Mouse (Mus musculus): ENCODE measurements around the gene Gm20518. TPM values are rescaled to one million over a fixed set of nuclear protein-coding genes. Genes with fewer than 3 reads are reported as not detected.

Gm20518 gene
- total RNA-seq, 1 experiment: 0.22 TPM

GRCm38 (mm10) chr16:17802839-17803674, 88.4 kb downstream of the Gm20518 start:
- DNase-seq (ENCODE audit: low read depth, low spot score): no peak
- H3K36me3 ChIP-seq (ENCODE audit: control insufficient read depth, insufficient read depth, low read length, poor library complexity, severe bottlenecking): no peaks in the 10 kb centered on the region
- in situ Hi-C loops (cut with MboI; ENCODE audit: low sequenced_read_pairs in 2 of 2, unreplicated experiment in 2 of 2): loop anchor here (10.0 to 25.0 kb wide), 2 partner anchors 782 to 809 kb away; partner anchors contain the start of gene Gp1bb (in 1 of the 2)
- H3K9ac ChIP-seq (ENCODE audit: insufficient read depth, low read depth, low read length, poor library complexity, severe bottlenecking): no peak overlapping the region
- peaks cover 0 to 9% of the 10 kb centered on the region in 2 experiments; a peak in 1 of 4 replicates for H3K4me1 ChIP-seq (ENCODE audit: control insufficient read depth in 2 of 2, insufficient read depth in 2 of 2, low read length in 2 of 2, poor library complexity in 1 of 2)
- peak overlapping the region; percentile 22 to 28; a peak in 3 of 4 replicates for H3K4me3 ChIP-seq (ENCODE audit: insufficient read depth in 1 of 2, low read depth in 1 of 2, low read length in 2 of 2, poor library complexity in 1 of 2, severe bottlenecking in 1 of 2)
- no peaks in the 10 kb centered on the region for H3K9me3 ChIP-seq (ENCODE audit: control insufficient read depth, insufficient read depth, low read depth, low read length)
- H3K27ac ChIP-seq (ENCODE audit: insufficient read depth, low read depth, low read length, poor library complexity, severe bottlenecking): no peak overlapping the region
- TF ChIP-seq ZNF384 (IDR thresholded peaks at IDR 0.05; ENCODE audit: low read depth, low read length) (no peak), HCFC1 (IDR thresholded peaks at IDR 0.05; ENCODE audit: borderline replicate concordance, insufficient read depth, low read length) (no peak), MAFK (IDR thresholded peaks at IDR 0.05; ENCODE audit: insufficient read depth, low read depth, low read length) (no peak), CHD2 (IDR thresholded peaks at IDR 0.05; ENCODE audit: low read depth, low read length) (no peak), ZC3H11A (IDR thresholded peaks at IDR 0.05; ENCODE audit: borderline replicate concordance, low read depth, low read length) (no peak)

- Histone ChIP-seq H3K4me1 (ENCODE audit: control insufficient read depth in 2 of 2, insufficient read depth in 2 of 2, low read length in 2 of 2, poor library complexity in 1 of 2) (peaks cover 0 to 9% of the 10 kb centered on the region in 2 experiments; a peak in 1 of 4 replicates), H3K27ac (ENCODE audit: insufficient read depth, low read depth, low read length, poor library complexity, severe bottlenecking) (no peak overlapping the region), H3K9ac (ENCODE audit: insufficient read depth, low read depth, low read length, poor library complexity, severe bottlenecking) (no peak overlapping the region), H3K36me3 (ENCODE audit: control insufficient read depth, insufficient read depth, low read length, poor library complexity, severe bottlenecking) (no peaks in the 10 kb centered on the region), H3K9me3 (ENCODE audit: control insufficient read depth, insufficient read depth, low read depth, low read length) (no peaks in the 10 kb centered on the region), H3K4me3 (ENCODE audit: insufficient read depth in 1 of 2, low read depth in 1 of 2, low read length in 2 of 2, poor library complexity in 1 of 2, severe bottlenecking in 1 of 2) (peak overlapping the region; percentile 22 to 28; a peak in 2 of 4 replicates)
- no peak for DNase-seq (ENCODE audit: low read depth, low spot score)
- TF ChIP-seq ZC3H11A (IDR thresholded peaks at IDR 0.05; ENCODE audit: borderline replicate concordance, low read depth, low read length): no peak
- TF ChIP-seq MAFK (IDR thresholded peaks at IDR 0.05; ENCODE audit: insufficient read depth, low read depth, low read length): no peak
- TF ChIP-seq CHD2 (IDR thresholded peaks at IDR 0.05; ENCODE audit: low read depth, low read length): no peak
- TF ChIP-seq ZNF384 (IDR thresholded peaks at IDR 0.05; ENCODE audit: low read depth, low read length): no peak
- no peak for TF ChIP-seq HCFC1 (IDR thresholded peaks at IDR 0.05; ENCODE audit: borderline replicate concordance, insufficient read depth, low read length)
- in situ Hi-C loops (cut with MboI; ENCODE audit: low sequenced_read_pairs in 2 of 2, unreplicated experiment in 2 of 2): loop anchor here (10.0 to 25.0 kb wide), 2 partner anchors 782 to 810 kb away; partner anchors contain the start of gene Gp1bb (in 1 of the 2)
Measured at GRCm38 (mm10) chr16:17802456-17802838, 89.0 kb downstream of the Gm20518 start.

GRCm38 (mm10) chr16:17801777-17802455, 89.6 kb downstream of the Gm20518 start:
- Histone ChIP-seq H3K4me3 (ENCODE audit: insufficient read depth in 1 of 2, low read depth in 1 of 2, low read length in 2 of 2, poor library complexity in 1 of 2, severe bottlenecking in 1 of 2) (no peak overlapping the region), H3K36me3 (ENCODE audit: control insufficient read depth, insufficient read depth, low read length, poor library complexity, severe bottlenecking) (no peaks in the 10 kb centered on the region), H3K9me3 (ENCODE audit: control insufficient read depth, insufficient read depth, low read depth, low read length) (no peaks in the 10 kb centered on the region), H3K9ac (ENCODE audit: insufficient read depth, low read depth, low read length, poor library complexity, severe bottlenecking) (no peak overlapping the region), H3K27ac (ENCODE audit: insufficient read depth, low read depth, low read length, poor library complexity, severe bottlenecking) (no peak overlapping the region), H3K4me1 (ENCODE audit: control insufficient read depth in 2 of 2, insufficient read depth in 2 of 2, low read length in 2 of 2, poor library complexity in 1 of 2) (peaks cover 0 to 11% of the 10 kb centered on the region in 2 experiments; a peak in 1 of 4 replicates)
- no peak for DNase-seq (ENCODE audit: low read depth, low spot score)
- TF ChIP-seq MAFK (IDR thresholded peaks at IDR 0.05; ENCODE audit: insufficient read depth, low read depth, low read length): no peak
- no peak for TF ChIP-seq HCFC1 (IDR thresholded peaks at IDR 0.05; ENCODE audit: borderline replicate concordance, insufficient read depth, low read length)
- TF ChIP-seq ZNF384 (IDR thresholded peaks at IDR 0.05; ENCODE audit: low read depth, low read length): no peak
- TF ChIP-seq ZC3H11A (IDR thresholded peaks at IDR 0.05; ENCODE audit: borderline replicate concordance, low read depth, low read length): no peak
- in situ Hi-C loops (cut with MboI; ENCODE audit: low sequenced_read_pairs in 2 of 2, unreplicated experiment in 2 of 2): loop anchor here (10.0 to 25.0 kb wide), 2 partner anchors 783 to 810 kb away; partner anchors contain the start of gene Gp1bb (in 1 of the 2)

- no peak overlapping the region for H3K9ac ChIP-seq (ENCODE audit: insufficient read depth, low read depth, low read length, poor library complexity, severe bottlenecking)
- in situ Hi-C loops (cut with MboI; ENCODE audit: low sequenced_read_pairs in 2 of 2, unreplicated experiment in 2 of 2): no loop called here
Measured at GRCm38 (mm10) chr16:17799584-17799983, 91.9 kb downstream of the Gm20518 start.

More at GRCm38 (mm10) chr16:17799584-17799983, 91.9 kb downstream of the Gm20518 start:
- Histone ChIP-seq H3K4me3 (ENCODE audit: insufficient read depth in 1 of 2, low read depth in 1 of 2, low read length in 2 of 2, poor library complexity in 1 of 2, severe bottlenecking in 1 of 2) (no peak overlapping the region), H3K36me3 (ENCODE audit: control insufficient read depth, insufficient read depth, low read length, poor library complexity, severe bottlenecking) (no peaks in the 10 kb centered on the region), H3K4me1 (ENCODE audit: control insufficient read depth in 2 of 2, insufficient read depth in 2 of 2, low read length in 2 of 2, poor library complexity in 1 of 2) (peaks cover 0 to 11% of the 10 kb centered on the region in 2 experiments; a peak in 1 of 4 replicates), H3K9me3 (ENCODE audit: control insufficient read depth, insufficient read depth, low read depth, low read length) (no peaks in the 10 kb centered on the region), H3K27ac (ENCODE audit: insufficient read depth, low read depth, low read length, poor library complexity, severe bottlenecking) (no peak overlapping the region)
- TF ChIP-seq ZC3H11A (IDR thresholded peaks at IDR 0.05; ENCODE audit: borderline replicate concordance, low read depth, low read length) (no peak), CHD2 (IDR thresholded peaks at IDR 0.05; ENCODE audit: low read depth, low read length) (no peak), ZNF384 (IDR thresholded peaks at IDR 0.05; ENCODE audit: low read depth, low read length) (no peak), MAFK (IDR thresholded peaks at IDR 0.05; ENCODE audit: insufficient read depth, low read depth, low read length) (no peak), HCFC1 (IDR thresholded peaks at IDR 0.05; ENCODE audit: borderline replicate concordance, insufficient read depth, low read length) (no peak)
- no peak for DNase-seq (ENCODE audit: low read depth, low spot score)

Data from ES-E14 (cell line).